Mouse (Mus musculus): Measurements from ENCODE around the gene 1700025G04Rik.

DNA sequence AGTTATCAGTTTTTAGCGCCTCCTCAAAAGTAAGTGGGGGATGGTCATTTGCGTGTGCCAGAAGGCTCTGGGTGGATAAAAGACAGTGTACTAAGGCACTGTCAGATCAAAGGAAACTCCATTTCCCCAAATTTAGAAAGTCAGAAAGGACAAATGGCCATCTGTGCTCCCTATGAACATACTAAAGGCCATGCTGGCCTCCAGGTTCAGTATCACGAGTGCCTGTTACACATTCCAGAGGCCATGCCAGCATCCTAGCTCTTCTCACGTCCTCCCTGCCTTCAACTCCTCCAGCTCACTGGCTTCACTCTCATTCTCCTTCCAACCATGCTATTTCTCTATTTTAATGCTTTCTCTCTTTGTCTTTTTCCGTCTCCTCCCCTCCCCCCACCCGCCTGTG is 150.4 kb downstream of the 1700025G04Rik start:
- TF ChIP-seq GATA1 (IDR thresholded peaks at IDR 0.05; ENCODE audit: low read length) (no peak), TAL1 (IDR thresholded peaks at IDR 0.05; ENCODE audit: low read length) (no peak)
